Mouse (Mus musculus) ES-Bruce4 (cell line): ENCODE measurements around the gene Uhrf1.

Experiments
- CTCF ChIP-seq: IDR thresholded peaks from one replicate; pipeline ENCODE4 v1.8.1; 2011; ENCODE audit warnings: low read depth, low read length
- EP300 ChIP-seq: IDR thresholded peaks from 2 replicates; pipeline ENCODE4 v1.6.1; 2011; ENCODE audit warnings: low read depth, low read length; ENCODE audit not compliant: insufficient read depth
- POLR2A ChIP-seq: IDR thresholded peaks from one replicate; pipeline ENCODE4 v1.8.1; 2011; ENCODE audit warnings: low read length; ENCODE audit not compliant: insufficient read depth

DNA sequence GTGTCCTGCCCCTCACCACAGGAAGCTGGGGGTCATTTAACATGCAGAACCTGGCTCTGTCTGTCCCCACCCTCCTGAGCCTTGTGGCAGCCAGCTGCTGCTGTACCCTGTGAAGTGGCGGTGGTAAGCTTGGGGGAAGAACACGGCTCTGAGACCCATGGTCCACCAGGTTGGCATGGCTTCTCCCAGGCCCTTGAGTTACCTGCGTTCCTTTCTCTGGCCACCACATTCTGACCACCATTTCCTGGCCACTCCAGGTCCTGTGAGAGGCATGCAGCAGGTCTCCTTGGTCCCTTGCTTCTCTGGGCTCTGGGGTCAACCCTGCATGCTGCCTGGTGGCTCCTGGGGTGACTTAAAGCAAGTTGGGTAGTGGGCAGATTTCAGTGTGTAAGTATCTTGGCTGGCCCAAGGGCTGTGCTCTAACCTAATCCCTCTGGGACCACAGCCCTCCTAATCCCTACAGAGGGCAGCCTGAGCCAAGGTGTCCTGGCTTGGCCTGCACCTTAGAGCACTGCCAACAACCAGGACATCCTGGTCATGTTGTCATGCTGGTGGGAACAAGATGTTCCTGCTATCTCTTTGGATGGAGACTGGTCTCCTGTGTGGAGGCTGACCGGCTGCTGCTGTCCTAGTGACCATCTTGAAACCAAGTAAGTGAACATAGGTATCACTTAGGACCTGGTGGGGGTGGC is 10.4 kb upstream of the Uhrf1 start, which contains the start of gene Plin3:
- no peak for TF ChIP-seq CTCF
- no peak for TF ChIP-seq POLR2A
- TF ChIP-seq EP300 = no peak
